Mouse (Mus musculus) cerebellum, adult 11-12 months (tissue): ENCODE measurements around the gene S1pr4.

Experiments
- DNase-seq: peaks from one replicate; pipeline ENCODE4 v3.0.0; 2022

The S1pr4 gene

DNA sequence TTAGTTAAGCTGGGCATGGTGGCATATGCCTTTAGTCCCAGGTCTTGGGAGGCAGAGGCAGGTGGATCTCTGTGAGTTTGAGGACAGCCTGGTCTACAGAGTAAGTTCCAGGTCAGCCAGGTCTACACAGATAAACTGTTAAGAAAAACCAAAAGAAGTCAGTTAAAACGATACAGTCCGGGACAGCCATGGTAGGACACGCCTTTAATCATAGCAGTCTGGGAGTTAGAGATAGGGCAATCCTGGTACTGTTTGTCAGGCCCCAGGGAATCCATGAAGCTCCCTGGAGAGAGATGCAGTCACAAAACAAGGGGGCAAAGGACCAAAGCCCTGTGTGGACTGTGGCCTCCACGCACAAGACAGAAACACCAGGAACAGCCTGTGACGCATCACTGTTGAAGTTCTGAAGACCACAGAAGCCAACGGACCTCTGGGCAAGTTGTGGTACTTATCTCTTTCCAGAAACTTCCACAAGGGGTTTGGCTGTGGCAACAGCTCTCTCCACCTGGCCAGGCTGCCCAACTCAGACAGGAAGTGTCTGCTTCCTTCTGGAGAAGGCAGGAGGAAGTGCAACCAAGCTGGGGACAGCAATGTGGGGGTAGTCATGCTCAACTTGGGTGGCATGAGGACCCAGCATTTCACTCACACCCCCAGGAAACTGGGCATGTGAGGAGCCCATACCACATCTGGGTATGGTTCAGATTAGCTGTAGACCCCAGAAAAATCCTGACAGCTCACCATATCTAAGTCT, 19.5 kb upstream of the S1pr4 start:
- no peak for DNase-seq

DNA sequence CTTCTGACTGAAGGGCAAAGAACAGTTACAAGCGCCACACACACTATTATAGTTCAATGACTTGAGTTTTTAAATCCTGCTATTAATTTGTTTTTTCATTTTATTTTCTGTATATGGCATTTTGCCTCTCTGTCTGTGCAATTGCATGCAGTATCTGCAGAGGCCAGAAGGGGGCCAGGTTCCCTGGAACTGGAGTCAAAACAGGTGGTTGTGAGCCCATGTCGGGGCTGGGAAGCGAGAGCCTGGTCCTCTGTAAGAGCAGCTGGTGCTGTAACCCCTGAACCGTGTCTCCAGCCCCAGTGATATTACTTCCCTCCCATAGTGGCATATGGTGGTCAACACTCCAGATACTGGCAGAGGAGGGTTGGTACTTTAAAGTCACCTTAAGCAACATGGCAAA, 18.6 kb upstream of the S1pr4 start:
- no peak for DNase-seq

DNA sequence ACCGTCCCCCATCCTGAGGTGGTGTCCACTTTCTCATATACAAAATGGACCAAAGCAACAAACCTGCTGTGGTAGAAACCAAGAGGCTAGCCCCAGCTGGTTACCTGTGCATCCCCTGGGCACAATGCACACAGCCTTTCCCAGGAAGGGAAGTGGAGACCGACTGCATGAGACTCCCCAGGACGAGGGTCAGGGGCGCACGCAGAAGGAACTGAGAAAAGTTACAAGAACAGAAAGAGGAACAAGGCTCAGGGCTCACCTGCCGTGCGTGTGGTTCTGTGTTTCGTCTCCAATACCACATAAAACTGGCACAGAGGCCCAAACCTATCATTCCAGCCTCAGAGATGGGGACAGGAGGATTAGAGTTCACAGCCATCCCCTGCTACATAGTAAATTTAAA, 17.3 kb upstream of the S1pr4 start:
- DNase-seq, result no peak

DNA sequence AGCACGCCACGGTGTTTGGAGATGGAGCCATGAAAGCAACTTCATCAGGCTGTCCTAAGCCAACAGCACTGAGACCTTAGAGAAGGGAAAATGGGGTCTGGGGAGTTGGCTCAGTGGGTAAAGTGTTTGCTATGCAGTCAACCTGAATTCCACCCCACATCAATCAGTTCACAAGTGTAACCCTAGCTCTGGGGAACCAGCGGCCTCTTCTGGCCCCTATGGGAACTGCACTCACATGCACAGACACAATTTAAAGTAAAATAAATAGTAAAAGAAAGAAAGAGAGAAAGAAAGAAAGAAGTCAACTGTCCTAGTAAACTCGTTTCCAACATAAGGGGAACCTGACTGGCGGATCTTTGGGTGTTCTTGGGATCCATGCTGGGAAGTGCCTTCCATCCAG, 13.9 kb upstream of the S1pr4 start:
- DNase-seq, result no peak

DNA sequence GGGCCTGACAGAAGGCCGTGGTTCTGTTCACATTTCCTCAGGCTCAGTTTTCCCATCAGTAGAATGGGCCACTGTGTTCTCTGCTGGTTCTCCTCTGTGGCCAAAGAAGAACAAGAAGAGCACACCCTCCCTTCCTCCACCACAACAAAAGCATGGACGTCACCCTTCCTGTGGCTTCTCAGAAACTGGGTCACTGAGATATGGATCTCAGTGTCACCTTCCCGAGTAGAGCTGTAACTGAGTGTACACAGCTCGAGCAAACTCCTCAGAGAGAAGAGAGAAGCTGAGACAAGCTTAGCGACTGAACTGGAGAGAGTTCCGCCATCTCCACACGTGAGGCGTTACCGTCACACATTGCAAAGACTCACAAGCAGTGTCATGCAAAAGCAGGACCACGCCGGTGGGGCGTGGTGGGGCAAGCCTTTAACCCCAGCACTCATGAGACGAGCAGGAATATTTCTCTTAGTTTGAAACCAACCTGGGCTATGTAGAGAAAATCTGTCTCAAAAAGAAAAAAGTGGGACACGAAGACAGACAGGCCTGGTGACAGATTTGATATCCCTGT, 10.4 kb upstream of the S1pr4 start:
- no peak for DNase-seq

DNA sequence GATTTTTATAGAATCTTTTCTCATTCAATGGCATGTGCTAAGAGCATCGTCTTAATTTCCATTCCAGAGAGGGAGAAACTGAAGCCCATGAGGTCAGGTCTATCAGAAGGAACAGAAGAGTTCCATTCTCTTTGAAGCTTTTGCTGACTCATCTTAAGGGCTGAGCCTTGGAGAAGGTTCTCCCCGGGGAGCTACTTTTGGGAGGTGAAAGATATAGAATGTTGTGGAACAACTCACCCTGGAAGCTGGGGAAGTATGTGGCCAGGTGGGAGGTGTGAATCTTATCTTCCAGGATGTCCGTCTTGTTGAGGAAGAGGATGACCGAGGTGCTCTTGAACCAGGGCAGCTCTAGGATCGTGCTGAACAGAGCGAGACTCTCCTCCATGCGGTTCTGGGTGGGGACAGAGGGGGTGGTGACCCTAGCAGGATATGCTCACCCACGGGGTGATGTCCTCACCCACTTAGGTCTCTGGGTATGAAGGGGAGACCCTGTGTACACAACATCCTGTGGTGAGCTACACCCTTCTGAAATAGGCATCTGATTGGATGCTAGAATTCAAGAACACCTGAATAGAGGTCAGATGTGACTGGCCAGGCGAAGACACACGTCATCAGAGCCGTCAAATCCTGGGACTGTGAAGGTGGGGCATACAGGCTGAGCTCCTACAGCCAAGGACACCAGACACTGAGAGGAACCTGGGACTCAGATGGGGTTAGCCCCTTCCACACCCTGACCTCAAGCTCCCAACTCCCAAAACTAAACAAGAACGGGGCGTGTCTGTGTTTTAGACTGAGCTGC, 8.0 kb upstream of the S1pr4 start:
- DNase-seq, result no peak

DNA sequence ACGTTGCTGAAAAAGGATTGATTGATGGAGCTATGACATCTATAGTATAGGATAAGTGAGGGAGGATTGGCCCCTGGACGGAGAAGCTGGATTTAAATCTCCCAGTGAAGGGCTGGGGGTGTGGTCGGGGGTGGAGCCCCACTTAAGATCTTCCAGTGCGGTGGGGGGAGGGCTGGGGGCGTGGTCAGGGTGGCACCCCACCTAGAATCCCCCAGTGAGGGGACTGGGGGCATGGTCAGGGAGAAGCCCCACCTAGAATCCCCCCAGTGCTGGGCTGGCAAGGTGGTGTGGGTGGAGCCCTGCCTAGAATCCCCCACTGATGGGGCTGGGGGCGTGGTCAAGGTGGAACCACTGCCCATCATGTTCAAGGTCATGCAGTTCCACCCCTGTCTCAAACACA, 7.2 kb upstream of the S1pr4 start:
- DNase-seq, result no peak

DNA sequence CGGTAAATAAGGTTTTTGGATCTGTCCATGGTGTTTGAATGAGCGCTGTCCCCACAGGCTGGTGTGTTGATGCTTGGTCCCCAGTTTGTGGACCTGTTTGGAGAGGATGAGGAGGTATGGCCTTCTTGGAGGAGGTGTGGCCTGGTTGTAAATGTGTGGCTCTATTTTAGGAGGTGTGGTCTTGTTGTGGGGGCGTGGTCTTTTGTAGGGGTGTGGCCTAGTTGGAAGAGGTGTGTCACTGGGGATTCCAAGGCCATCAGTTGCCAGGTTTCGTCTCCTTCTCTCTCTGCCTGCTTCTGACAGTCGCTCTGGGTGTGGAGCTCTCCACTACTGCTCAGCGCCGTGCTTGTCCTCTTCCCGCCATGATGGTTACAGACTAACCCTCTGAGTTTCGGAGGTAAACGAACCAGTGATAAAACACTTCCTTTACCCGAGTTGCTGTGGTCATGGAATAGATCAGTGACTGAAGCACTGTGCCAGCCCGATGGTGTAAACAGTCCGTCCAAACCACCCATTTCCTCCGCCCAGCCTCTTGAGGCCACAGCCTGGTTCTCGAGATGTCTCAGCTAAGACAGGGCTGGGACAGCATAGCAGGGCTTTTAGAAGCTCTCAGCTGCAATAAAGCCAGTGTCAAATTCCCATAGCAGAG, 5.2 kb upstream of the S1pr4 start:
- no peak for DNase-seq

DNA sequence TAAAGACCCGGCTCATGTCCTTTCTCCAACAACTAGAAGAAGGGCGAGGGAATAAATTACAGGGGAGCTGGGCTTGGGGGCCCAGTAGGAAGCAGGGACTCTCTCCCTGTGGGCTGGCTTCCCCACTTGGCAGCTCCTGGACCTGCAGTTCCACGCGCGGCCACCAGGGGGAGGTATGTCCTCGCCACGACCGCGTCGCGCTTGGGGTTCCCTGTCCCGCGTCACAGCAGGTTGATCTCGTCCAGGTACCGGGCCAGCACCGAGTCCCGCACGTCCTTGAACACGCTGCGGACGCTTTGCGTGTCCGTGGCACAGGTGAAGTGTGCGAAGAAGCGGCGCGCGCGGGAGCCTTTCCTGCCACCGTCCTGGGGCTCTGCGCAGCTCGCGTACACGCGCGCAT, 2.7 kb upstream of the S1pr4 start:
- DNase-seq, result peak; percentile 86

DNA sequence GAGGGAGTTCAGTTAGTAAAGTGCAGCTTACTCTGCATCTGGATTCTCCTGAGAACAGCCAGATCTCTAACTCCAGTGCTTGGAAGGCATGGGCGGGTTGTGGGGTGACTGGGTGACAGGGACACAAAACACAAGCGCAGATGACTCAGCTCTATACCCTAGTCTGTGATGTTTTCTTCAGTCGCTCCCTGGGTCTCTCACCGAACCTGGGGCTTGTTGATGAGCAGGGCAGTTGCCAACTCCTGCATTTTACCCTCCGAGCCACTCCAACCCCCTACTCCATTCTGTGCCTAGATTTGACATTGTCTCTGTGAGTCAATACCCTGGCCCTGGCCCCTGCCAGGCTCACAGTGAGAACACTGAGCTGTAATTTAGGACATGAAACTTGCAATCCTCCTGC, 1.9 kb upstream of the S1pr4 start:
- DNase-seq, result peak; percentile 30

DNA sequence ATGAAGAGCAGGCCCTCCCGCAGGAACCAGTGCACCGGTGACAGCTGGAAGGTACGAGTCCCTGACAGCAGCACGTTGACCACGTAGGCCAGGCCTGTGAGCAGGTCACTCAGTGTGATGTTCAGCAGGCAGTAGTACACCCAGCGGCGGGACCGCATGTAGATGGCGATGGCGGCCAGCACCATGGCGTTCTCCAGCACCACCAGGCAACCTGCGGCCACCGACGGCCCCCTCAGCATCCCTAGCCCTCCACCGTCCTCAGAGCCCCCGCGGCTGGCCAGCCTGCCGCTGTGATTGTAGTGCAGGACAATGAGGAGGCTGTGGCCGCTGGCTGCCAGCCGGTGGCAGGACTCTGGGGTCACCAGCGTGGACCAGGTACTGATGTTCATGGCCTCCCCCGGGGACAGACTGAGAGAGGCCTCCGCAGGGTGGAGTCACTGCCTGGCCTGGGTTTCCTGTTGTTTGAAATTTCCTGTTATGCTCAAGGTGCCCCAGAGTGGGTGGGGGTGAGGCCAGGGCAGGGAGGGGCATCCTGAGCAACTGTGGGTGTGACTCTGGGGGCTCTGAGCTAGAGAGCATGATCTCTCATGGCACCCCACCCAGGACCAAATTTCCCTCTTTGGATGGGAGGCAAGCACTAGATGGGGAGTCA, 556 bp downstream of the S1pr4 start:
- DNase-seq, result peak; percentile 63

DNA sequence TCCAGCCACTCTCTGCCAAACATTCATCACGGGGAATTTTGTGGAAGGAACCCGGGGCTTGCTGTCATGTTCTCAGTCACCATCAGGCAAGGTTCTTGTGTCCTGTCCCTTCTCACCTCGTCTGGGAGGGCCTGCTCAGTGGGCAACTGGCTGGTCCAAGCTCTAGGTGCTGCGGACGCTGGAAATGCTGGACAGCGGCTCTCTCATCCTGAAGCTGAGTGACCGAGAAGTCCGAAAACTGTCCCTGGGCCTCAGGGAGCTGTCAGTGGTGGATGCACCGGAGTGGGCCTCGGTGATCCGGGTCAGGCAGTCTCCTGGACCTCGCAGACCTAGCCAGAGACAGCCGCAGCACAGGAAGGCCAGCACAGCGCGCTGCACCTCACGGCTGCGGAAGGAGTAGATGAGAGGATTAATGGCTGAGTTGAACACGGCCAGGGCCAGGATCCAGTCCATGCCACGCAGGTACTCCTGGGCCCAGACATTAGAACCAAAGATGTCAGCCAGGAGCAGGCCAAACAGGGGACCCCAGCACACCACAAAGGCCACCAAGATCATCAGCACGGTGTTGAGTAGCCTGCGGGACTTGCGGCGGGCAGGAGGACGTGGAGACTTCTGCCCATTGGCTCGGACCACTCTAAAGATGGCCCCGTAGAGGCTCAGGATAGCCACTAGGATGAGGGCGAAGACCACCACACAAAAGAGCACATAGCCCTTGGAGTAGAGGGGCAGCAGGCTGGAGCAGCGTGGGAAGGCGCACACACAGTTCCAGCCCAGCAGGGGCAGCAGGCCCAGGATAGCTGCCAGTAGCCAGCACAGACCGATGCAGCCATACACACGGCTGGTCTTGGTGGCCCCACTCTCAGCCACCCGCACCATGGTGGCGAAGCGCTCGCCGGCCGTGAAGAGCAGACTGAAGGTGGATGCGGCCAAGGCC, 1.3 kb downstream of the S1pr4 start:
- peak; percentile 65 for DNase-seq

DNA sequence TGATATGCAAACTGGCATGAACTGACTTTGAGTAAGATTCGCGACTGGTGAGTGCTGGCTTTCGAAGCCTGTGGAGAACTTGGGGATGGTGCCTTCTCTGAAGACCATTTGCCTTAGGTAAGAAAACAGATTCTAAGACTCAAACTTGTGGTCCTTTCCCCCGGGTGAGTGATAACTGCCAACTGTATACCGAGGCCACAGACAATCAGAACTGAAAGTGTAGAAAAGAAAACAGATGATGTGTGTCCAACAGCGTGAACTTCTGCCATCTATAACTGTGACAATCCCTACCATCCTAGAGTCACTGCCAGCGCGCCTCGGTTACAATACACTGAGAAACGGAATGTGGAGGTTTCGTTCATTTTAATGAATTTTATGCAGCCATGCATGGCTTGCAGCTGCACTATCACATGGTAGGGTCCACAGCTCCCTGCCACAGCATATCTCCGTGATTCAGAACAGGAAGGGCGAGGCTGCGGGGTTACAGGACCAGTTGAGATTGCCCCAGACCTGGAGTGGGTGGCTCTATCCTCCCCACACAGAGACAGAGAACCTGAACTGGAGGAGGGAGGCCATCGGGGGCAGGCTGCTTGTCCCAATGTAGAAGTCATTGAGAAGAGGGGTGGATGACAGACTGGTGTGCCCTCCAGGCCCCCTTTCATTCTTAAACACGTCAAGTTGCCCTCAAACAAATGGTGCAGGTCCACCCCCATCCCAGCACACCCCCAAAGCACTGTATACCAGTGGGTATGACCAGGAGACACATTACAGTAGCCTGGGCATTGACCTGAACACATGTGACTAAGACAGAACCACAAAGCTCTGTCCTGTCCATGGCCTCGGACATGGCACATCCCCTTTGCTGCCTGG, 2.3 kb downstream of the S1pr4 start:
- peak; percentile 69 for DNase-seq

DNA sequence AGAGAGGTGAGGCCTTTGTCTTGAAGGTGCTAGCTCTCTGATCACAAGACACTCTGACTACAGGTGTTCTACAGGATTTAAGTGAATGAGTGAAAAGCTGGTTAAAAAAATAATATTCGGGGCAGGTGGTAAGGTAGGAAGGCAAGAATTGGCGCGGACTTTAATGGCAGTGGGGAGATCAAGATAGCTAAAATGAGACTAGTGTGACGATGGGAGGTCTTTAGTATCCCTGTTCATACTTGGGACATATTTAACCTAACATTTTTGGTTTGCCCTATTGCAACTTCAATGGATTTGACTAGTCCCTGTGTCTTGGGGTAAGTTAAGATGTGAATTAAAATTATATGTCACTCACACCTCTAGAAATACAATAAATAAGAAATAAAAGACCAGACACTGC, 3.0 kb downstream of the S1pr4 start:
- peak; percentile 41 for DNase-seq

DNA sequence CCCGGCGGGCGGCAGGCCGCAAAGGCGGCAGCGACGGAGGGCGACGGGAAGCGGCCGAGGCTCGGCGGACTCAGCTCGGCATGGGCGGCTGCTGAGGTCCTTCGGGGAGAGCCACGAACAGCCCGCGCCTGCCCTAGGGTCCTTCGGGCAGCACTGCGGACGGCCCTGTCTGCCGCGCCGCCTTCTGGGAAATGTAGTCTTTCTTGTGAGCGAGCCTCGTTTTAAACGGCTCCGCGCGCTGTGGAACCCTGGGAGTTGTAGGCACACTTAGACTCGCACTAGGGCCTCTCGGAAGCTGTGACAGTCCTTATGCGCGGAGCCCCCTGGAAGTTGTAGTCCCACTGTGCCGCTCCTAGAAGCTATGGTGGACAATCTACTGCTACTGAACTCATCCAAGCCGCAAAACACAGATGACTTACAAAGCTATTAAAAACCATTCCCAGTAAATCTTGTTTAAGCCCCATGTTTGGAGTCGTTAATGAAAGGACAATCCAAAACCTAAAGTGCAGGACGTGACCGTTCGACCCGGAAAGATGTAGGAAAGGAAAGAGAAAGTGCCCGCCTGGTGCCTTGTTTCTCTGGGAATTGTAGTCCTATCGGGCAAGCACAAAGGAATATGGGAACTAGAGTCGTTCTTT, 3.5 kb downstream of the S1pr4 start, which contains the start of gene Ncln:
Ncln (minus strand) TSS at position 129 of the 638 bp plus-strand sequence.
- peak; percentile 97 for DNase-seq

DNA sequence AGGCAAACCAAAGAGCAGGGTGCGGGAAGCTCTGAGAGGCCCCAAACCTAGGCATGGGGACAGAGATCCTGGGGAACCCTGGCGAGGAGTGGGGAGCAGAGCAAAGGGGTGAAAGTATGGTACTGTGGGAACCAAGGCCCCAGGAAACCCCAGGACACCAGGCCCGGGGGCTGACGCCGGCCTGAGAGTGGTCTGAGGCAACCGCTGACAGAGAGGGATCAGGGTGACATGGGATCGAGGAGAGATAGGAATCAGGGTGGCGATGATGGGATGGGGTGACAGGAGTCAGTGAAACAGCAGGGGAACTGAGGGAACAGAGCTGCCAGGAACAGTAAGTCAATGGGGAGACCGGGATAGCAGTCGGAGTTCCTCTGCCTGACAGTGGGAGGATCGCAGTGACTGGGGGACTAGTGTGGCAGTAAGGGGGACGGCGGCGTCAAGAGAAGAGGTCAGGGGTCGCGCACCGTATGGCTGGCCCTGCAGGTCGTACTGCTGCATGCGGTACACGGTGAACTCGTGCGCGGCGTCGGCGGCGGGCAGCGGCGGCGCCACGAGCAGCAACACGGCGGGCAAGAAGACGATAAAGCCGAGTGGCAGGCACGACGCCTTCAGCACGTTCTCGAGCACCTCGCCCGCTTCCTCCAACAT, 4.2 kb downstream of the S1pr4 start:
- DNase-seq, result peak; percentile 78

DNA sequence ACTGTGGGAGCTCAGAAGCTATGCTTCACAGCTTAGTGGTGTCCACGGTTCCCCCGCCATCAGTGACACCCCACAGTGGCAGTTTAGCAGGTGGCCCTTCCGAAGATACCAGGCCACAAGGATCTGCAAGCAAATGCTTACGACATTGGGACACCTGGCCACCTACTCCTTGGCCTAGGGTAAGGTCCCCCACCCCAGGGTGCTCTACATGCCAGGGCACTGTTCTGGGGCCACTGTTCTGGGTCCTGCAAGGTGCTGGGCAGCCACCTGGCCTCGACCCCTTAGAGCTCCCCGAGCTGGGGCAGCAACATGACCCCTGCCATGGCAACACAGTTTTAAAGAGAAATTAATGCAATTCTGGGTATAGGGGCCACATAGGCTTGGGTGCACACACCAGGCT, 4.8 kb downstream of the S1pr4 start:
- DNase-seq, result no peak

DNA sequence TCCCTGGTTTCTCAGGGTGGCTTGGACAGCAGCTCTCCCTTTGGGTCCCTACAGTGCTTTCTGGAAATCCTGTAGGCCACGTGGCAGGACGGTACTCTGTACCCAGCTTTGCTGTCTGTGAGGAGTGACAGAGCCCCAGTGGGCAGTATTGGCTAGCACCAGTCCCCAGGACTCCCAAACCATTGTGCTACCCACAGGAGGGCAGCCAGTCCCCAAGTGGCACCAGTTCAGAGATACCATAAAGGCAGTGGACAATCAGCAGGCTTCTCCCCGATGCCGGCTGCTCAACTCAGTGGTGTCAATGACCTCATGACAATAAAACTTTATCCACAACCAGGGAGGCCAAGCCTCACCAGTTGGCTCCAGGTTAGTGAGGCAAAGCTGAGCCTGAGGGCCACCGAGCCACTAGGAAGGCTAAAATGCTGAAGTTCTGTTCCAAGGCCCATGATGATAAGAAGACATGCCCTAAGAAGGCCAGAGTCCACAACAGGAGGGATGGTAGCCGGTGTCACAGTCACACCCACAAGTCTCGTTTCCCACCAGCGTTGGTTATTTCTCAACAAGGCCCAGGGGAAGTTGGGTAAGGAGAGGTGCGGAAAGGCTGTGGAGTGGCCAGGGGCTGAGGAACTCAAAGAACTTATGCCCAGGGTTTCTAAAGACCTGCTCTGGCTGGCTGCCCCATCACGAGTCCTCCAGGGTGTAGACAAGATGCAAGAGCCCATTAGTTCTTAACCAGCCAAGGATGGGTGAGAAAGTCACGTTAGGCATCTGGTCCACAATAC, 5.5 kb downstream of the S1pr4 start:
- DNase-seq, result peak; percentile 60
